Mouse (Mus musculus) CD4-positive helper T cell, adult 2 months (primary cell): Measurements from ENCODE around the gene Icam5.
"Not testable (repeated sequence)": the region's sequence is repeated elsewhere in the genome, so short reads cannot be mapped to it uniquely, and the experiment has no call there.

ENCODE experiments used
- DNase-seq: peaks from one replicate; pipeline ENCODE4 v3.0.0-alpha.2; 2012; ENCODE audit warnings: low read depth, missing footprints, low spot score

Gene Icam5

DNA sequence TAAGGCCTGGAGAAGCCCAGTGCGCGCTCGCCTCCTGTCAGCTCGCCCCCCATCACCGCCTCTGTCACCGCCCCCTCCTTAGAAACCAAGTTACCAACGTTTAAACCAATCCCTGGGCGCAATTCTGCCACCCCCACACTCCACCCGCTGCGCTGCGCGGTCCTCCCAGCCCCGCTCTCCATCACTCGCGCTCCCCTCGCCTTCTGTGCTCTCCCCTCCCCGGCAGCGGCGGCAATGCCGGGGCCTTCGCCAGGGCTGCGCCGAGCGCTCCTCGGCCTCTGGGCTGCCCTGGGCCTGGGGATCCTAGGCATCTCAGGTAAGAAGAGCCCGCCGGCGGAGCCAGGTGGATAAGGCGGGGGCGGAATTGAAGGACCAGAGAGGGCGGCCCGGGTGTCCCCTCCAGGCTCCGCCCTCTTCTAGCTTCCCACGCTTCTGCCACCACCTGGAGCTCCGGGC, at the start of gene Icam5:
Icam5 (plus strand) TSS at position 178 of the 456 bp plus-strand sequence.
- peak; percentile 76 for DNase-seq

DNA sequence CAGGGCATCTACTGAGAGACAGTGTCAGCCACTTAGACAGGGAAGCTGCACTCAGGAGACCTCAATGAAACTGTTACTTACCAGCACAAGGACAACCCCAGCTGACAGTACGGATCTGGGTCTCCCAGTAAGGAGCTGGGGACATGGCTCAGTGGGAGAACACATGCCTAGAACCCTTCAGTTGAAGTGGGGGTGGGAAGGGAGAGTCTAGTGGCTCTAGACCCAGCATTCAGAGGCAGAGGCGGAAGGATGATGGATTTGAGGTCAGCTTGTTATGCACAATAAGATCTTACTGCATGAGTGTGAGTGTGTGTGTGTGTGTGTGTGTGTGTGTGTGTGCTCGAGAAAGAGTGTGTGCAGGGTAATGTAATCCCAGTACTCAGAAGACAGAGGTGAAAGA, 49.7 kb upstream of the Icam5 start:
- no peak for DNase-seq

DNA sequence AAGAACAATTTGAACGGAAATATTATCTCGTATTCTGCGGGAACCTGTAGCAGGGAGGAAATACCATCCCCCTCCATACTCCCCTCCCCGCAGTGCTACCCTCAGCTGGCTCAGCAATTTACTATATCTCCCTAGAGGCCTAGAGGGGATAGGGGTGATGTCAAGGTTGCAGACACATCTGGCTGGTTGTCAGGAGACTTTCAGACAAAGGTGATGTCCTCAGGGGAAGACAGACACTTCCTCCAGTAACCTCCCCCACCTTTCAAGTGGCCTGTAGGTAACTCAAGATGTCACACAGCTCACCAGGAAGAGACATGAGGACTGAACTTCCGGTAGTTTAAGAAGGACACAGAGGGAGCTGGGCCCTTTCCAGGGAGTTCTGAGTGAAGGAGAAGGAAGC, 48.7 kb upstream of the Icam5 start:
- peak; percentile 49 for DNase-seq

DNA sequence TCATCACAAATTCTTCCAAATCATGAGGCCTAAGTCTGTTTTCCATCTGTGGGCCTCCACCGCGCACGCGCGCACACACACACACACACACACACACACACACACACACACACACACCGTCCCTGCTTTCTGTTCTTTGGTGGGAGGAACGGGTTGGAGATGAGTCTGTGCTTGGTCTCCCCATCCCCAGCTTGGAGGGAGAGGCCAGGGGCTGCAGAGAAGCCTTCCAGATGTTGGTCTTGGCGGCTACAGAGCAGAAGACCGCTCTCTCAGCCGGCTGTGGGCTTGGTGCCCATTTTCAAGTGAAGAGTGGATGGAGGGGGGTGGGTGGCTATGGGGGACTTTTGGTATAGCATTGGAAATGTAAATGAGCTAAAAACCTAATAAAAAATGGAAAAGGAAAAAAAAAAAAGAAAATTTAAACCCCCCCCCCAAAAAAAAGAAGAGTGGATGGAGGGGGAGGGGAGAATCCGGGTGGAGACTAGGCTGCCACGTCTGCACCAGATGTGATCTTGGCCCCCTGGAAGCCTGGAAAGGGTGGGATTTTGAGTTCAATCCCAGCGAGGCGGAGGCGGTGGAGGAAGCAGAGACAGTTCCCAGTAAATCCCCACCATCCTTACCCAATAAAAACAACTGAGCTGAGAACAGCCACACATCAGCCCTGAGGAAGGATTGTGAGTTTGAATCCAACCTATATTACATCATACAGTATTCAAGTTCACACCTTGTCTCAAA, 44.8 kb upstream of the Icam5 start:
- DNase-seq, result no peak

DNA sequence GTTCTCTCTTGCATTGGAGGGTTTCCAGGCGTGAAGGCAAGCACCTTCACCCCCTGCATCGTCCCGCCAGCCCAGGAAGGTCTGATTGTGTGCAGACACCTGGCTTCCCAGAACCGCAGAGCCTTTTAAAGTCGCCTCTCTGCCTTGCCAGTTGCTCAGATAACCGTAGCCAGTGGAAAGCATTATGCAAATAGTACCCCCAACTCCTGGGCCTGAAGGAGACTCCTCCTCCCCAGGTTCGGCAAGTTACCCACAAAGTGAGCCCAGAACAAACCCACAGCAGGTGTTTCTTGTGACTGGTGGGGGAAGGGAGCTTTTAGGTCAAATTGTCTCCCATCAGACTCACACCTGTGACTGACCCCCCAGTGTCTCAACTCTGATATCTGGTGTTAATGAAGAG, 43.9 kb upstream of the Icam5 start:
- no peak for DNase-seq

DNA sequence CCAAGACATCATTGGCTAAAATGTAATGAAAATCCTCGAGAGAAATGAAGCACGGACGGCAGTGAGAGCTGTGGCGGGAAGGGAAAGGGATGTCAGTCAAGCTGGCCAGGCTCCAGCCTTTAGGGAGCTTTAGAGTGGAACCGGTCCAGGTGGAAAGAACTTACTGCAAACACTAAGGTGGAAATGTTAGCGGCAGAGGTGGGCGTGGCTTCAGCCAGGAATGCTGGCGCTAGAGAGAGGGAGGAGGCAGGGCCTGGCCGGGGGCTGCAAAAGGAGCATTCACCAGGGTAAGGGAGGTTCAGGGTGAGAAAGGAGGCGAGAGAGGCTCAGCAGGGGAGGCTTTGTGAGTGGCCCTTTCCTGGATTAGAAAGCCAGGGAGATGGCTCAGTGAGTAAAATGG, 41.0 kb upstream of the Icam5 start:
- no peak for DNase-seq

DNA sequence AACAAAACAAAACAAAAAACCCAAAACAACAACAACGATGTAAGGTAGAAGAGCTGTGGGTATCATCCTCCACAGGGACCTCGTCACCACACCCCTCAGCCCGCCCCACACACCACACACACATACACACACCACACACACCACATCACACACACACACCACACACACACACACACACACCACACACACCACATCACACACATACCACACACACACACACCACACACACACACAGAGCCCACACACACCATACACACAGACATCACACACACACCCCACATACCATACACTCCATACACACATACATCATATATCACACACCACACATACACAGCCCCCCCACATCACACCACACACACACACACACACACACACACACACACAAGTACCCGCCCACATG, 40.3 kb upstream of the Icam5 start:
- no peak for DNase-seq

DNA sequence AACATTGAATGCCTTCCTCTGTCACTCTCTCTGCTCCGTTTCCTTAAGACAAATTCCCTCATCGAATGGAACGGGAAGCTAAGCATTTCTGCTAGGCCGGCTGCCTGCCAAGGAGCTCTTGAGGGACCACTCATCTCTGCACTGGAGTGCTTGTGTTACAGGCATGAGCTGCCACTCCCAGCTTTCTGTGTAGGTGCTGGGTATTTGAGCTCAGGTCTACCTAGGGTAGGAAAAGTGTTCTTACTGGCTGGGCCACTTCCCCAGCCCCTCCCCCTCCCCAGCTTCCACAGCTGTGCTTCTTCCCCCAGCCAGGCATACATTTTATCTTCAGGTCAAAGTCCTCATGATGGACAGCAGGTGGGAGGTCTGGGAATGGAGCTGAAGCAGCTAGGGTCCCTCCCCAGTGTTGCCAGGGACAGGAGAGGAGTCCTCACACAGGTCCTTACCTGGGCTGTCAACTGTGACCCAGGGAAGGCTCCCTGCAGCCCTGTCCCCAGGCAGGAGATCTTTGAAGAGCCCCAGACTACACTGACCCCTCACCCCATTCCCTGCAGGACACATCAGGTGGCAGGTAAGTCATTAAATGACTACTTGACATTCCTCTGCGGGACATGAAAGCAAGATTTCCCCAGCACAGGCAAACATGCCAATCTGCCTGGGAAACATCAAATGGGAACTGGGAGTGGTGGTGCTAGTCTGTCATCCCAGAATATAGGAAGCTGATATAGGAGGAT, 38.5 kb upstream of the Icam5 start:
- DNase-seq, result no peak

DNA sequence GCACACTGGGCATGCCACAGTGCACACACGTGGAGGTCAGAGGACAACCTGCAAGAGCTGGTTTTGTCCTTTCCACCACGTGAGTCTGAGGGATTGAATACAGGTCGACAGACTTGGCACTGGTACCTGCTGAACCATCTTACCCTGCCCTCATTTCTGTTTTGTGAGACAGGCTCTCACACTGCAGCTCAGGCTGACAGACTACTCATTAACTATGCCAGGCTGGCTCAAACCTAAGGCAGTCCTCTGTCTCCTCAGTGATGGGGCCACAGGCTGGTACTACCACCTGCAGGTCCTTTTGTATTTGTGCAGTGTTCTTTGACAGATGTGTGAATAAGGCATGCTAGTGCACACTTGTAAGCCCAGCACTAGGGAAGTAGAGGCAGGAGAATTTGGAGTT, 36.8 kb upstream of the Icam5 start:
- no peak for DNase-seq

DNA sequence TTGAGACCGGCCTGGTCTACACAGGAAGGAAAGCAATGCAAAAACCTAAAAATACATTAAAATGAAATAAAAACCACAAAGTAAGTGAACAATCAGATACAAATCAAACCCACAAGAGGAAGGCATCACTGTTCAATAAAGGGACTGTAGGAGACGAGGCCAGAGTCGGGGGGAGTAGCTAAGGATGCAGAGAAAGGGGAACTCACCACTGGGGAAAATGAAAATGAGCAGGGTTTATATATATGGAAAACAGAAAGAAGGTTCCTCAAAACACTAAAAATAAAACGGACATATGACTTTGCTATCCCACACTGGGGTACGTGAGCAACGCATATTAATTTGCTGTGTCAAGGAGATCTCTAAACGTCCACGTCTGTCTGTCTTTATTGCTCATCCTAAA, 34.8 kb upstream of the Icam5 start:
- DNase-seq, result no peak

DNA sequence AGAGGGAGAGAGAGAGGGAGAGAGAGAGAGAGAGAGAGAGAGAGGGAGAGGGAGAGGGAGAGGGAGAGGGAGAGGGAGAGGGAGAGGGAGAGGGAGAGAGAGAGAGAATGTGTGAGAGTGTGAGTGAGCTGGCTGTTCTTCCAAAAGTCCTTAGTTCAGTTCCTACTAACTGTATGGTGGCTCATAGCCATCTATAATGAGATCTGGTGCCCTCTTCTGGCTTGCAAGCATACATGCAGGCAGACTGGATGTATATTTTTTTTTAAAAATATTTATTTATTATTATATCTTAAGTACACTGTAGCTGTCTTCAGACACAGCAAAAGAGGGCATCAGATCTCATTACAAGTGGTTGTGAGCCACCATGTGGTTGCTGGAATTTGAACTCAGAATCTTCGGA, 33.5 kb upstream of the Icam5 start:
- peak; percentile 41 for DNase-seq

DNA sequence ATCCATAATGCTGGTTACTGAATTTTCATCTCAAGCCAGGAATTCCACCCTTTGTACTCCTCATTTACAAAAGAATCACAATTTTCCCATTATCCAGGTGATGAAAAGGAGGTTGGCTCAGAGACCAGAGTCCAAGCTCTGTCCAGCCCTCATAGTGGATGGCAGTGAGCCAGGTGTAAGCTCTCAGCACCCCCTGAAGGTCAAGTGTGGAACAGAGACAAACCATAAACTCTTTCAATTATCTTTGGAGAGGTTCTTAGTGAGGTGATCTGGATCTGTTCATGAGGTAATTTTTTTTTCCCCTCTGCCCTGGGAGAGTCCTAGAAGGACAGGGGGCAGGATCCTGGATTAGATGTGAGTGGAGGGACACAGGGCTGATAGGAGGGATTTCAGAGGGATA, 31.1 kb upstream of the Icam5 start:
- no peak for DNase-seq

DNA sequence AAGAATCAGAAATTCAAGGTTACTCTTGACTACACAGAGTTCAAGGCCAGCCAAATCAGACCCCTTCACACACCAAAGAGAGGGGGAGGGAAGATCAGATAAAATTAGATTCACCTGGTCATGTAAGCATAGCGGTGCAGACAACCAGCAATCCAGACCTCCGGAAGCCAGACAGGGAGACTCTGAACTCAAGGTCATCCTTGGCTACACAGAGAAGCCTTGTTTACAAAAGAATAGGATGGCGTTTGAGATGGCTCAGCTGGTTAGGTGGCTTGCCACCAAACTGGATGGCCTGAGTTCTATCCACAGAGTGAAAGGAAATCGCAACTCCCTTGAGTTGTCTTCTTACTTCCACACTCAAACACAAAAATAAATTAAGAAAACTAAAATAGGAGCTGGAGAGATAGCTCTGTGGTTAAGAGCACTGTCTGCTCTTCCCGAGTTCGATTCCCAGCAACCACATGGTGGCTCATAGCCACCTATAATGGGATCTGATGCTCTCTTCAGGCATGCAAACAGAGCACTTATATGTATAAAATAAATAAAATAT, 30.1 kb upstream of the Icam5 start:
- no peak for DNase-seq

DNA sequence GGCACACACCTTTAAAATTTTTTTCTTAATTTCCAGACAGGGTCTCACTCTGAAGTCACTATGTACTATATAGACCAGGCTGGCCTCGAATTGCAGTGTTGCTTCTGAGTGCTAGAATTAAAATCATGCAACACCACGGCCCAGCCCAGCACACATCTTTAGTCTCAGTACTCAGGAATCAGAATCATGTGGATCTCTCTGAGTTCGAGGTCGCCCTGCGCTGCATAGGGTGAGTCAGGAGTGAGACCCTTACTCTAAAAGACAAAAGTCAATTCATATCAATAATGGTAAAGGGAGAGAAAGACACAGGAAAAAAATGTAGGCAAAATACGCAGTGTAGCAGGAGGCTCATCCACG, 29.6 kb upstream of the Icam5 start:
- no peak for DNase-seq

DNA sequence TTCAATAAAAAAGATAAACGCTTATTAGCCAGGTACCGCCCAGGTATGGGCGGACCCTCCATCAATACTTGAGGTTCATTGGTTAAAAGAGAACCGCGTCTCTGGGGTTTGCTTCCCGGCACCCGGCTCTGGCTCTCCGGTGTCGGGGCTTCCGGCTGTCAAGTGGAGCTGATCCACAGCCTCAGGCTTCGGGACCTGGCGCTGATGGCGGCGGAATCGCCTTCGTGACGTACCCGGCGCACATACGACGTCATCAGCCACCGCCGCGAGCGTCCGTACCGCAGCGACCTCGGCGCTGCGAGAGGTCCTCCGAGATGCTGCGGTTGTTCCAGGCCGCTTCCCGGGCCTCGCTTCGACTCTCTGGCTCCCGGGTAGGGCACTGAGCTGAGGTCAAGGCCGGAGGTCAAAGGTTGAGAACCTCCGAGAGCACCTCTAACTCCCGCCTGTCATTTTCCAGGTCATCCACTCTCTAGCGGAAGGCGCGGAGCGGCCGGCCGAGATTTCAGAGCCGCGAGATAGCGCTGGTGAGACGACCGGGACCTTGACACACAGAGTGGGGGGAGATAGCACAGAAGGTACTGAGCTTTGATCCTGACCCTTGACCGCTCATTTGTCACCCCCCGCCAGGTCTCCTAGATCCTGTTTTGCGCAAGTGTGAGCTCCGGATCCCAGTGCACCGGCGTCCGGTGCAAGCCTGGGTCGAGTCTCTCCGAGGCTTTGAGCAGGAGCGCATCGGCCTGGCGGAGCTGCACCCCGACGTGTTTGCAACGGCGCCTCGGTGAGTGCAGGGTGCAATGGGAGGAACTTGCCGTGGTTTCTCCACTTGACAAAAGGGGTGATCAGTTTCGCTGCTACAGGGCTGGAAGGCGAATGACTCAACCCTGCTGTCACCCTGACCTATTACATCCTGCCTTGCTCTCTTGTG, 29.0 kb upstream of the Icam5 start, which contains the start of gene Mrpl4:
Mrpl4 (plus strand) TSS at position 112 of the 925 bp plus-strand sequence.
- DNase-seq, result peak; percentile 92

DNA sequence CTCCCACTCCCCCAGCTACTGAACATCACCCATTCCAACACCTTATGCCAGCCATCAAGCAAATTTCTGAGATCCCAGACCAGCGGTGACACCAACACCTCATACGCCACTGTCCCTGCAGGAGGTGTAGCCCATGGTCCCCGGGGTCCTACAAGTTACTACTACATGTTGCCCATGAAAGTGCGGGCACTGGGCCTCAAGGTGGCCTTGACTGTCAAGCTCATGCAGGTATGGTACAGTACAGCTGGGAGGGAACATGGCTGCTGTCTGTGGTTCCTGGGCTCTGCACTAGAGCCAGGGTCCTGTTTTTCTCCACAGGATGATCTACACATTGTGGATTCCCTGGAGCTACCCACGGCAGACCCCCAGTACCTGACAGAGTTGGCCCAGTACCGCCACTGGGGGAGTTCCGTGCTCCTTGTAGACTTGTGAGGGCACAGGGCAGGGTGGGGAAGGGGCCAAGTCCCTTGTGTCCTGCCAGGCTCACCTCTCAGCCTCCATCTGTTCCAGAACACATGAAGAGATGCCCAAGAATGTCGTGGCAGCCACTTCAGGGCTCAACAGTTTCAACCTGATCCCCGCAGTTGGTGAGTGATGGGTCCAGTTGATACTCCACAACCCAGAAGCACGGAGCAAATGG, 24.4 kb upstream of the Icam5 start:
- DNase-seq, result no peak

DNA sequence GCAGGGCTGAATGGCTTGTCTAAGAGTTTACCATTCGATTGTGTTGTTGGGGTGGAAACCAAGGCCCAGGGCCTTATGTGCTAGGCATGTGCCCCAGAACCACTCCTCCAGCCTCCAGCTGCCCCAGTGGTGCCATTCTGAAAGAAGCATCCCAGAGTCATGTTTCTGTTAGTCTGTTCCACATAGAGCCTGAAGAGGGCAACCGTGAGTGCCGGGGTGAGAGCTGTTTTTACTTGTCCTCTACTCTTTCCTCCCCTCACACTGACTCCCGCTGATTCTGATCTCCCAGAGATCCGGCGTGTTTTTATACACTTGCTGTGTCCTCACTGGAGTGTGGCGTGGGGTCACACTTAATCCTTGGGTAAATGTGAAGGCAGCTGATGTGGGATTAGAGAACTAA, 23.9 kb upstream of the Icam5 start:
- no peak for DNase-seq

DNA sequence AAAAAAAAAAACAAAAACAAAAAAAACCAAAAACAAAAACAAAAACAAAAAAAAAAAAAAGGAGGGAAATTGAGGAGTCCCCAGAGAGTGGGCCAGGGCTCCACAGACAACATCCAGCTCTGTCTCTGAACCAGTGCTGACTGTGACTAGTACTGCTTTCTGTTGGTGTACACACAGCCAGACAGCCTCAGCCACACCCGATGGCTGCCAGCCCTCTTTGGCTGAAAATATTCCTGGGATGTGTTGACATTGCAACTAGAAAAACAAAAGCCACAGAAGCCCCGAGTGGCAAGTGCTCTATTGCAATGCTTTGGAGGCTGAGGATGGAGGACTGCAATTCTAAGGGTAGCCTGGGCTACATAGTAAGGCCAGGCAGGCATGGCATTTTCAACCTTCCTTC, 21.5 kb upstream of the Icam5 start:
- no peak for DNase-seq

DNA sequence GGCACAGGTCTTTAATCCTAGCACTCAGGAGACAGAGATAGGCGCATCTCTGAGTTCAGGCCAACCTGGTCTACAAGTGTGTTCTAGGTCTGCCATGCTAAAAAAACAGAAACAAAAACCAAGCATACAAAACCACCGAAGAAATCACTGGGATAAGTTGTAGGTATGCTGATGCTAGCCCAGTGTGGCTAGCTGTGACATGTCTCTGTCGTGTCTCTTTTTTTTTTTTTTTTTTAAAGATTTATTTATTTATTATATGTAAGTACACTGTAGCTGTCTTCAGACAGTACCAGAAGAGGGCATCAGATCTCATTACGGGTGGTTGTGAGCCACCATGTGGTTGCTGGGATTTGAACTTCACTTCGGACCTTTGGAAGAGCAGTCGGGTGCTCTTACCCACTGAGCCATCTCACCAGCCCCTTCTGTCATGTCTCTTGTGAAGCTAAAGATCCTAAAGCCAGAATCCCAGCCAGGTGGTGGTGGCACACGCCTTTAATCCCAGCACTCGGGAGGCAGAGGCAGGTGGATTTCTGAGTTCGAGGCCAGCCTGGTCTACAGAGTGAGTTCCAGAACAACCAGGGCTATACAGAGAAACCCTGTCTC, 20.8 kb upstream of the Icam5 start:
- not testable (repeated sequence) for DNase-seq

DNA sequence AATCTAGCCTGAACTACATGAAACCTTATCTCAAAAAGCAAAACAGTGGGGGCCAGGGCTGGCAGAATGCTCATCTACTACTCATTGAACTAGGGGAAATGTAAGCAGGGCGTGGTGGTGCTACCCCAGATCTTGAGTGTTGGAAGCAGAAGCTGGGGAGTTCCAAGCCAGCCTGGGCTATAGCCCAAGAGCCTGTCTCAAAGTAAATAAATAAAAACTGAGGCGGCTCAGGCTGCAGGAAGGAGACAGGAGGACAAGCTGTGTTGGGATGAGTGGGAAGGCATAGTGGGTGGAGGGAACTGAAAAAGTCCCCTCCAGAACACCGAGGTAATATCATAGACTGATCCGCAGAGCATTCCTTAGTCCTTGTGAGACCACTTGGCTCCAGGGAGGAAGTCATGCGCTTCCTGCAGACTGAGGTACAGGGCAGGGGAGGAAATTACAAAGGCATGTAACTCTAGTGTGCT, 20.0 kb upstream of the Icam5 start:
- DNase-seq, result no peak

DNA sequence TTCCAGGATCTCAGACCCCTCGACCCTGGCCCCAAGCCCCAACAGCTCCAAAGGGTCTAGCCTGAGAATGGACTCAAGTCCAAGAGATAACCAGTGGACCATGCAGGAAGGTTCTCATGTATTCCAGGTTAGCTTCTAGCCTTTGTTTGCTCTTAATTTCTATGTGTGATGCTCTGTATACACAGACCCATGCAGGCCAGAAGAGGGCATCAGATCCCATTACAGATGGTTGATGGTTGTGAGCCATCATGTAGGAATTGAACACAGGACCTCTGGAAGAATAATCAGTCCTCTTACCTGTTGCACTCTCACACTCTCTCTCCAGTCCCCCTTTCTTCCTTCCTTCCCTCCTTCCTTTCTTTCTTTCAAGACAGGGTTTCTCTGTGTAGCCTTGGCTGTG, 19.5 kb upstream of the Icam5 start:
- DNase-seq, result no peak
